Mouse (Mus musculus) right cerebral cortex, postnatal 14 days (tissue): ENCODE results near the gene Ascc1.
"Not testable (repeated sequence)": the region's sequence is repeated elsewhere in the genome, so short reads cannot be mapped to it uniquely, and the experiment has no call there.

Experiments
- DNase-seq: peaks from one replicate; pipeline ENCODE4 v3.0.0; 2022

Gene Ascc1

GRCm38 (mm10) chr10:59977715-59978343, 24.8 kb upstream of the Ascc1 start:
- DNase-seq, result no peak

DNA sequence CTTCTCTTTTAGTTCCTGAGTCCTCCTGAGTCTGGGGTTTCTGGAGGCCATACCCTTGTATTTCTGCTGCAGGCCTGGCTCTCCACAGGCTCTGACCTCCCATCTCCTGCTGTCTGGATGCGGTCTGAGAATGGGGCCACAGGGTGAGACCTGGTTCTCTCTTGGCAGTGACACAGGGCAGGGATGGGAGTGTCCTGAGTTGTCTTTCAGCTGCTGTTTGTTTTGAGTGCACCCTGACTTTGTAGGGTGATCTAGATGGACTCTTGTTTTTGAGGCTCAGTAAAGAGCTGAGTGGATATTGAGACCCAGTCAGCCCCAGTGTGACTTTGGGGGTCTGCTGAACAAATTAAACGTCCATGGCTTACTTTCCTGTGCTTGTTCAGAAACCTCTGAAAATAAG, 24.2 kb upstream of the Ascc1 start:
- no peak for DNase-seq

DNA sequence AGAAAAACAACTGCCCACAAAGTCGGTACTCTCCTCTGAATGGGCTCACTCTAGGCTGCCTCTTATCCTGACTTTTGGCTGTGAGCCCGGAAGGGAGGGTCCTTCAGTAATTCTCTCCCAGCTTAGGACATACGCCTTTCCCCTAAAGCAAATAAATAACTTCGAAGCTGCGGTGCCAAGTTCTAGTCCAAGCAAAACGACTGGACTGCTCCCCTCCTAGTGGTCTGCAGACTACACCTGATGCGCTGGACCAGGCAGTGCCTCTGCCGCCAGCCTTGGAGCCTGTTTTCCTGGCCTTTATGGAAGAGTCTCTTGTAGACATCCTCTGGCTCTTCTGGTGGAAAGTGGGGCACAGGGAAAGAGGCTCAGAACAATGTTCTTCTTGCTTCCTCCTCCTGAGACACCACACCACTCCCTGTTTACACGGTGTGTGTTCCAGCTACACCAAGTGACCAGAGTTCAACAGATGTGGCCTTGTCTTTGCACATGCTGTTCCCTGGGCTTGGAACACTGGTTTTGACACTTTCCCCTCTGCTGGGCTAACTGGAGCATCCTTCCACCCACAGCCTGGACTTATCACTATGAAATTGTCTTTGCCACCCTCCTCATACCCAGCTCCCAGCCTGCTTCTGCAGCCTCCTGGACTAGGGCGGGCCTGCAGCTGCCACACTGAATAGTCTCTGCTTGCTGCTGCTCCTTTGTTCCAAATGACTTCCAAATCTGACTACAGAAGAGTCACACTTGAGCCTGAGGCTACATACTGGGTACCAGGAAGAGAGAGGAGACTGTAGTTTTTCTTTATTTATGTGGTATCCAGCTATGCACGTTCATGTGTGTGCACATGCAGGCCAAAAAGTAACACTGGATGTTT, 23.5 kb upstream of the Ascc1 start:
- peak; percentile 40 for DNase-seq

DNA sequence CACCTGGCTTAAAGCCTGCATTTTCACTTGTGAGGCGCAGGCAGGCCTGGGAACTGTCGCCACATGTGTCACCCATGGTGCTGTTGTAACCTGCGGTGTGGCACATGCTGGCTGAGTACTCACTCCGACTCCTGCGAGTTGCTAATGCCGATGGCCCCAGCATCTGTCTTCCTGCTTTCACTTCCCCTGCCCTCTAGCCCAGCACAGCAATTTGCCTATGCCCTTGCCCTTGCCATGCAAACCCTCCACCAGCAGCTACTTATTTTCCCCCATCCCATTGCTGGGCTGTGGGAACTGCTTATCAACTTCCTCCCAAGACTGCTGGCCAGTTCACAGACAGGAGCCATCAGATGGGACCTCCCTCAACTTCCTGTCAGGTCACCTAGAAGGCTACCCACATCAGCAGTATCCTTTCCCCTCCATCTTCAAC, 21.8 kb upstream of the Ascc1 start:
- DNase-seq, result no peak

DNA sequence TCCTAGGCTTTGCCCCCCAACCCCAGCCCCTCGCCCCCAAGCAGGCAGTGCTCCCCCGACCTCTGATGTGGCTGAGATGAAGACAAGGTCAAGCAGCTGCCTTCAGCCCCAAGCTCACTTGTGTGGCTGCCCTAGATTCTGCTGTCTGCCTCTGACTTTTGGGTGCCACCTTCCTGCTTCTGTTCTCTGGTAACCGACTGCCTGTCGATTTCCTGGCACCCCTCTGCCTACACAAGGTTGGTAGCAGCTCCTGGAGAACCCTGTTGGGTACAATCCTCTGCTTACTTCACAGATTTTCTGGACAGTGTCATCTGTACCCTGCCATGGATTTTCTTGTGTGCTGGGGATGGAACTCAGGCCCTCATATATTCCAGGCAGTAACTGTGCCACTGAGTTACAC, 21.3 kb upstream of the Ascc1 start:
- no peak for DNase-seq

GRCm38 (mm10) chr10:59981792-59982191, 20.8 kb upstream of the Ascc1 start:
- DNase-seq, result no peak

GRCm38 (mm10) chr10:59982379-59982873, 20.2 kb upstream of the Ascc1 start:
- no peak for DNase-seq

GRCm38 (mm10) chr10:59988036-59988435, 14.6 kb upstream of the Ascc1 start:
- DNase-seq, result no peak

DNA sequence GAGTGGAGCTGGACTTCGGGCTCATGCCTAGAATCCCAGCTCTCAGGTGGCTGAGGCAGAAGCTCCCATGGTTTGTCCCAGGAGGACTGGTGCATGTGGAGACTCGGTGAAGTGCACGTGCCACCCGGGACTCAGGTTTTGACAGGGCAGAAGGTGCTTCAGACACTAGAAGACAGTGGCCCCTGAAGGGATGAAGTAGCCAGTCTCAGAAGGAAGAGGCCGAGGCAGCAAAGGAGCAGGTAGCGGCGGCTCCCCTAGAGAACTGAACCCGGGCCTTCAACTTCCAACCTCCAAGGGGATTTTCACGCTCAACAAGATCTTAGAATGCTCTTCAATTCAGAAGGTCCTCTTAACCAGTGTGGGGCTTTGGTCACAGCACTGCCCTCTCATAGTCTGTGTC, 12.2 kb upstream of the Ascc1 start:
- no peak for DNase-seq

GRCm38 (mm10) chr10:59991262-59991880, 11.2 kb upstream of the Ascc1 start:
- no peak for DNase-seq

DNA sequence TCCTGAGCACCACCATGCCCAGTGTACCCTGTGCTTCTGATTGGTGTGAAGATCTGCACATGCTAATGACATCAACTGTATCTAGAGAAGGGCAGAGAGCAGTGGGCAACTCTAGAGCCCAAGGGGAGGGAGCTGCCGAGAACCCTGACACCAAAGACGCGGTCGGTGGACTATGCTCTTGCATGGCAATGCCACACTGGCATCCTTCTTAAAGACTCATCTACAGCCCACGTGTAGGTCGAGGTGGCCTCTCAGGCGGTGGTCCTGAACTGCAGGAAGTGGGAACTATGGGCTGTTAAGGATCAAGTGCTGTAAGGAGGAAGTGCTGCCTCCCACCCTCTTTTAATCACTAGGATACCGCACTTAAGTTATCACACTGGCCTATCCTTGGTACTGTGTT, 10.6 kb upstream of the Ascc1 start:
- DNase-seq, result no peak

DNA sequence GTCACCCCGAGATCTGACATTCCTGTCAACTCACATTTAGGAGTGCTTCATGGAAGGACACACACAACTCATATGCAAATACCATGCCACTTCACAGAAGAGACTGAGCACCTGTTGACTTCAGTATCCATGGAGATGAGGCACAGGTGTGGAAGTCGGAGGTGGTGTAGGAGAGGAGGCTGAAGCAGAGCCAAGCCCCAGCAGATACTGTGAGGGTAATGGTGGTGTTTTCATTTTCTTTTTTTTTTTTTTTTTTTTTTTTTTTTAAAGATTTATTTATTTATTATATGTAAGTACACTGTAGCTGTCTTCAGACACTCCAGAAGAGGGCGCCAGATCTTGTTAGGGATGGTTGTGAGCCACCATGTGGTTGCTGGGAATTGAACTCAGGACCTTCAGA, 8.8 kb upstream of the Ascc1 start:
- DNase-seq, result not testable (repeated sequence)

GRCm38 (mm10) chr10:59995889-59996288, 6.7 kb upstream of the Ascc1 start:
- no peak for DNase-seq

DNA sequence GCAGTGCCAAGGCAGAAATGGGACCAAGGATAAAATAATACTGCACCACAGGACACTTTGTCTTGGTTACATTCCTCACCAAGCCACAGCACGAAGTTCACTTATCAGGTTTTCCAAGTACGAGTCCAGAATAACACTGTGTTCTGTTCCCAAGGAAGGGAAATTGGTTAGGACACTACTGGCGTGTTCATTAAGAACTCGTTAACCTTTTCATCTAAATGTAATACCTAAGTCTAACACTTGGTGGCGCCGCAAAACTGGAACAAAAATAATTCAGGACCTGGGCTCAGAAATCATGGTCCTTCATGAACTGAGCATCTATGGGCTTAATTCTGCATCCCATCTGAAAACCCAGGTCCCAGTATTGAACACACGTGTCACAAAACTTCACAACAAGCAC, 5.0 kb upstream of the Ascc1 start:
- no peak for DNase-seq

- no peak for DNase-seq
Observed at GRCm38 (mm10) chr10:59999057-59999456, 3.5 kb upstream of the Ascc1 start.

- DNase-seq, result not testable (repeated sequence)
Observed at GRCm38 (mm10) chr10:60001663-60002062, 942 bp upstream of the Ascc1 start.

DNA sequence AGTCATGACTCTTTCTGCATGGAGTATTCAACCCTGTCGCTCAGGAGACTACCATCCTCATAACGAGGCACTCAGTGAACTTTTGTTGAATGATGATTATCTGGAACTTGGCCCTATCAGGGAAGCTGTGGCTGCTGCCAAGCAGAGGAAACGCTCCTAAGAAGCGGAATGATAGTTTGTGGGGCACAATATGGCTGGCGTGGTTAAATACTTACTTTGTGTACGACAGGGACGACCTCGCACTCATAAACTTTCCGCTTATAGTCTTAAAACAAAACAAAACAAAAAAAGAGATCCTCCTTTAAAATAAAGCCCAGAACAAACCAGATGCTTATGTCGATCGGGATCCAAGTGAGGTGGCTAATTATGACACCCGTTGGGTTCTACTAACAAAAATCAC, 402 bp upstream of the Ascc1 start:
- DNase-seq, result no peak

DNA sequence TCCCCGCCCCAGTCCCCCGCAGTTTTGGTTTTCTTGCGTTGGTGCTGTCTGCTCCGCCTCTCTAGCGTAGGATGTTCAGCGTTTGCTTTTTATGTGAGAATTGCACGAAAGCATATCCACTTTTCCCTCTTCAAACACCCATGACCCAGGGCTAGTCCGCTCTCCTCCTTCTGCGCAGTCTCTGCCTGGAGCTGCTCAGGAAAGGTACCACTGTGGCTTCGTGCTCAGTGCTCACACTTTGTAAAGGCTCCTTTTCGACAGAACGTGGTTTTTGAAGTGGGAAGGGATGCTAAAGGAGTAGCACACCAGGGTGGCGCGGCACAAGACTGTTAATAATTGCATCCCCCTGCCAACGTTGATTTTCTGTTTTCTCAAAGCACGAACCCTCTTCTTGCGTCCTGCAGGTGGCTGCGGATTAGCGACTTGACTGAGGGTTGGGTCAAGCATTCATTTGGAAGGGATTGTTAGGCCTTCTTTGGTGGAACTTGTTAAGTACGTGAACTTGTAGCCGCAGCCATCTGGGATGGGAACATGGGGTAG, 678 bp downstream of the Ascc1 start:
- DNase-seq, result no peak

GRCm38 (mm10) chr10:60003847-60004246, 1.2 kb downstream of the Ascc1 start:
- DNase-seq, result no peak

DNA sequence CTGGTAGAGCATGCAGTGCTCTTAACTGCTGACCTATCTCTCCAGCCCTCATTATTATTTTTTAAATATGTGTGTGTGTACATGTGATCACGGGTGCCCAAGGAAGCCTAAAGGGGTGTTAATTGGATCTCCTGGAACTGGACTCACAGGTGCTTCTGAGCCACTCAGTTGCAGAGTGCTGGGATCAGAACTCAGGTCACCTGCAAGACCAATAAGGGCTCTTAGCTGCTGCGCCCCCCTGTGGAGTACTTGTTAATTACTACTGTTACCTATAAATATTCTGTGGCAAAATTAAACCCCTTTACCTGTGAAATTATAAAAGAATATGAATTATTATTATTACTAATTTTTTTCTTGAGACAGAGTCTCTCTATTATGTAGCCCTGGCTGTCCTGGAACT, 2.7 kb downstream of the Ascc1 start:
- no peak for DNase-seq

DNA sequence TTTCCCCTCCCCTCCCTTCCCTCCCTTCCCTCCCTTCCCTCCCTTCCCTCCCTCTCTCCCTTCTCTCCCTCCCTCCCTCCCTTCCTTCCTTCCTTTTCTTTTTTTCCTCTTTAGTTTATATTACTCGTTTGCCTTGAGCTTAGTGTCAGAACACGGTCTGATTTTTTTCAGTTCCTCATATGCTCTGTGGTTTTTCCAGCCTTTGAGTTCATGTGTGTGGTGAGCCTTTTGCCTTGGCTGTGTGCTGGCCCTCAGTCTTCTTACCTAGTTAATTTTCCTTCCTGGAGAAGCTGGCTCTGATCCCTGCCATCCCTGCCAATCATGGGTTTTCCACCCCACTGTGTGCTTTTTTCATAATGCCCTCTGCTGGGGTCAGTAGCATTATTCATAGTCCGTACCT, 6.5 kb downstream of the Ascc1 start:
- no peak for DNase-seq

GRCm38 (mm10) chr10:60016223-60016622, 13.6 kb downstream of the Ascc1 start:
- no peak for DNase-seq

DNA sequence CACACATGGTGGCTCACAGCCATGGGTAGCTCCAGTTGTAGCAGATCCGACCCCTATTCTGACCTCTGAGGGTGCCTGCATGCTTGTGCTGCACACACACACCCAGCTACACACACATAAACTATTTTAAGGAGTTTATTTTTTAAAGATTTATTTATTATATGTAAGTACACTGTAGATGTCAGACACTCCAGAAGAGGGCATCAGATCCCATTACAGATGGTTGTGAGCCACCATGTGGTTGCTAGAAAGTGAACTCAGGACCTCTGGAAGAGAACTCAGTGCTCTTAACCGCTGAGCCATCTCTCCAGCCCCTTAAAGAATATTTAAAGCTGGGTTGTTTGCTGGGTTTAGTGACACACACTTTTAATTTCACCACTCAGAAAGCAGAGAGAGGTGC, 16.7 kb downstream of the Ascc1 start:
- no peak for DNase-seq

GRCm38 (mm10) chr10:60023751-60024150, 21.1 kb downstream of the Ascc1 start:
- no peak for DNase-seq
